Mouse (Mus musculus): ENCODE measurements around the gene Lrmda.

DNA sequence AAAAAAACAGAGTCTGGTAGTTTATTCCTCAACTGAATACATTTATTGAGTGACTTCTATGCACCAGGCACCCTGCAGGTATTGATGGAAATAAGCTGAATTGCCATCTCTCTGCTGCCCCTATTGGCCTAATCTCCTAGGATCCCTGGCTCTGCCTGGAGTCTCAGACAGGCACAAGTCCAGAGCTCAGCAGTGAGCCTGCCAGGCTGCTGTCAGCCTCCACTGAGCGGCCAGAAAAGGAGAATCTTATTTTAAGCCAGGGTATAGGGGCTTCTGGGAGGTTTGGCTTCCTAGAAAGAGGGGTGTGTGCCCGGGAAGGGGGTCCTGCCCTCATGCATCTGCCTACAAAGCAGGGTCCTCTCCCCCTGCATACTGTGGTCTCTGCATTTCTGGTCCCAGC, 1.4 kb downstream of the Lrmda start:
- TF ChIP-seq CTCF (IDR thresholded peaks at IDR 0.05; ENCODE audit: extremely low read depth, insufficient read length, insufficient replicate concordance, low read depth, low read length) (no peak), POLR2A (IDR thresholded peaks at IDR 0.05; ENCODE audit: low read depth, low read length) (no peak)
